Mouse (Mus musculus) heart, postnatal 0 days (tissue): ENCODE results near the gene Krtap28-13. TPM values are rescaled to one million over a fixed set of nuclear protein-coding genes. Genes with fewer than 3 reads are reported as not detected.

Source experiments
- ATAC-seq: fragments of 200-750 bp; cut with Nextera tagmentation; 2 replicates; pipeline ENCODE4 v1.8.0; 2017; ENCODE audit warnings: low read depth, moderate number of reproducible peaks, moderate library complexity; ENCODE audit not compliant: insufficient read depth
- DNase-seq: peaks from one replicate; pipeline ENCODE4 v3.0.0-alpha.2; 2016; ENCODE audit warnings: low spot score
- H3K27ac ChIP-seq: fragments of 300-500 bp; sonication (generic); 2 replicates; pipeline ENCODE4 v1.5.1; 2014; ENCODE audit warnings: low read depth, mild to moderate bottlenecking
- H3K27me3 ChIP-seq: fragments of 300-500 bp; sonication (generic); 2 replicates; pipeline ENCODE4 v1.6.1; 2014; ENCODE audit warnings: low read length, mixed read lengths; ENCODE audit not compliant: control insufficient read depth, insufficient read depth
- H3K36me3 ChIP-seq: fragments of 300-500 bp; sonication (generic); replicated peaks from 2 replicates; pipeline ENCODE4 v1.6.1; 2014; ENCODE audit warnings: low read length, mixed read lengths; ENCODE audit not compliant: control insufficient read depth, insufficient read depth
- H3K4me1 ChIP-seq: fragments of 300-500 bp; sonication (generic); 2 replicates; pipeline ENCODE4 v1.6.1; 2014; ENCODE audit warnings: antibody characterized with exemption; ENCODE audit not compliant: control insufficient read depth, insufficient read depth
- H3K4me2 ChIP-seq: fragments of 300-500 bp; sonication (generic); 2 replicates; pipeline ENCODE4 v1.6.1; 2014; ENCODE audit warnings: low read depth, mild to moderate bottlenecking, low read length, moderate library complexity
- H3K4me3 ChIP-seq: fragments of 300-500 bp; sonication (generic); 2 replicates; pipeline ENCODE4 v1.5.1; 2014; ENCODE audit warnings: low read depth, low read length
- H3K9ac ChIP-seq: fragments of 300-500 bp; sonication (generic); replicated peaks from 2 replicates; pipeline ENCODE4 v1.6.1; 2014; ENCODE audit warnings: low read depth, low read length, mixed read lengths
- H3K9me3 ChIP-seq: fragments of 300-500 bp; sonication (generic); replicated peaks from 2 replicates; pipeline ENCODE4 v1.6.1; 2016; ENCODE audit warnings: low read length; ENCODE audit not compliant: control insufficient read depth
- CTCF ChIP-seq: IDR thresholded peaks from 2 replicates; pipeline ENCODE4 v1.5.1; 2016; ENCODE audit warnings: antibody characterized with exemption, control low read depth, low read depth
- EP300 ChIP-seq: IDR thresholded peaks from 2 replicates; pipeline ENCODE4 v1.6.1; 2016; ENCODE audit warnings: antibody characterized with exemption, low read depth
- WGBS: fragments of 180-500 bp; shearing (Covaris S2); extraction: QIAGEN DNeasy Blood & Tissue Kit; methylation state at CpG from one replicate; pipeline ENCODE4 v1.1.7; 2014; 5-methylcytosine and 5-hydroxymethylcytosine counted together
- polyA plus RNA-seq: library from polyadenylated mRNA; unstranded; fragments of >200 nt; fragmentation: Nextera tagmentation; extraction: Ambion mirVana; gene quantifications from 2 replicates; pipeline ENCODE4 v1.2.1, GENCODE M21; 2015
- total RNA-seq: library from RNA; depleted of rRNA; stranded (reverse); fragments of >200 nt; gene quantifications from 2 replicates; pipeline ENCODE4 v1.2.3, GENCODE M21; 2014; ENCODE audit warnings: low replicate concordance

Krtap28-13 gene
- total and polyA plus RNA-seq, 2 experiments from 2014 or later, result not detected

DNA sequence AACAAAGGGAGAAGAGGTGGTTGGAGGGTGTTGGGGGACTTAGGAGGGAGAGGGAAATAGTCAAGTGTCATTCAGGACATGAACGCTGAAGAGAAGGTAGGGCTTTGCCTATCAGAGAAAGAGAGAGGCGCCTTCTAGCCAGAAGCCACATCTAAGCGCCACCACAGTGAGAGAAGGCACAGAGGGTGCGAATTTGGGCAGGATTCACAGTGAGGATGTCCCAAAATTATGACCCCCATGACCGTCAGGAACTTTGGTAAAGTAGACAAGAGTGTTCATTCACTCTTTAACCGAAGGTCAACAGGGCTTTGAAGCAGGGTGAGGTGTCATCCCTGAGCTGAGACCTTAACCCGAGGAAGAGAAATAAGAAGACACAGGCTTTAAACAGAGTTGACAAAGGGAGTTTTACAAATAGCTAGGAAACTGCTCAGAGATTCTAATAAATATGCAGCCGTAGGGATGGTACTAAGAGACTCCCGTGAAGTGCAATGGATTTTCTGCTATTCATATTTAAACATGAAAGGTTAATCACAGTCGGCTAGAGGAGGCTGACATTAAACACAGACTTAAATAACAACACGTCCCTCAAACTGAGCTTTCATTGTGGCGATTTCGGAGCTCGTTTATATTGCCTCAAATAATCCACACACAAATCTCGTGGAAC is 14.9 kb downstream of the Krtap28-13 start:
- Histone ChIP-seq H3K4me1 (no peaks in the 10 kb centered on the region), H3K4me3 (peak overlapping the region; percentile 34), H3K9ac (no peak overlapping the region), H3K9me3 (no peaks in the 10 kb centered on the region), H3K36me3 (no peaks in the 10 kb centered on the region), H3K4me2 (peak overlapping the region; percentile 55), H3K27ac (no peak overlapping the region), H3K27me3 (no peaks in the 10 kb centered on the region)
- no peak for ATAC-seq
- DNase-seq, result no peak
- TF ChIP-seq CTCF, result no peak
- no peak for TF ChIP-seq EP300
- WGBS, result 41% methylated on average over 15 of the region's 15 CpGs

DNA sequence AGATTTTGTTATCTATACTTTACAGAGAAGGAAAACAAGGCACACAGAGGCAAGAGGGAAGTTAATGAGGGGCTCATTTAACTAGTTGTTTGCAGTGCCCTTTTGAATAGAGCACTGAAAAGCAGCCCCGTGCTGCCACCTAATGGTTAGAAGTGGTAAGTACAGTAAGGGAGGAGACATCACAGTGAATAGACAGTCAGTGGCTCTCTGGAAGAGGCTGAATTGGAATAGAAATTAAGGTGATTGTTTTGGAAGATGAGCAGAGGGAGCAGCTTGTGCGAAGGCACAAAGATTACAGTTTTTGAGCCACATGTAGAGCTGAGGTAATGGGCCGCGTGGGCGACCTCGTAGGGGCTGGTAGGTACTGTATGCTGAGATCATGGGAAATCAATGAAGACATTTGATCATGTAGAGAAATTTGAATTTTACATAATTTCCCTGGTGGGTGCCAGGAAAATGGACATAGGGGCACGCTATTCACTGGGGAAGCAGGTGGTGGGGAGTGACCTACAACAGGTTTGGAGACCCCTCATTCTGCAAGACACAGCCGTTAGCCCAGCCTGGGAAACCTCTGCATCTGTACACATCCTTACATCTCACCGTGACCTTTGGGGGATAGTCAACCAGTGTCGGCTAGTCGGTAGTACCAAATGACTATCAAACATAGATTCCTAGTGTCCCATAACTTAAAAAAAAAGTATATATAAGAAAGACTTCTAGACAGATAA is 15.6 kb downstream of the Krtap28-13 start:
- peak; percentile 46 for DNase-seq
- H3K36me3 ChIP-seq, result no peaks in the 10 kb centered on the region
- TF ChIP-seq EP300 (no peak), CTCF (peak; percentile 83)
- no peaks in the 10 kb centered on the region for H3K4me1 ChIP-seq
- ATAC-seq, result no peak; the same call in 1 of the 2 replicates
- H3K9ac ChIP-seq, result no peak overlapping the region
- H3K4me3 ChIP-seq, result peak overlapping the region; percentile 34
- H3K27me3 ChIP-seq, result no peaks in the 10 kb centered on the region
- no peaks in the 10 kb centered on the region for H3K9me3 ChIP-seq
- no peak overlapping the region for H3K27ac ChIP-seq
- H3K4me2 ChIP-seq, result peak overlapping the region; percentile 55
- WGBS, result 40% methylated on average over 11 of the region's 11 CpGs

DNA sequence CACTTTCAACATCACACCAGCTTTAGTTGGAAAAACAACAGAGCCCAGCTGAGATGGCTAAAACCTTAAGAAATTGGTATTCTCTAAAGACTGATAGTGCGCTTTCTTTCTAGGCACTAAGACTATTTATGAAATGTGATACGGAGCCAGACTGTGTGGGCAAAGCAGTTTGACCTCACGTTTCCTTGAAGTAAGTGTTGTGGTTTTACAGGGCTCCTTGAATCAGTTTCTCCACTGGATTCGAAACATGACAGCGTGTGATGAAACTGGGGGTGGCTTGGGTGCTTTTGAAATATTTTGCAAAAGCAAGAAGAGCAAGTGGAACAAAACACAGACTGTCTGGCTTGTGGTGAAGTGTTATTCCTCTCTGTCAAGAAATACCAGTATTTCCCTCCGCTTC is 16.3 kb downstream of the Krtap28-13 start:
- Histone ChIP-seq H3K27ac (no peak overlapping the region), H3K9ac (no peak overlapping the region), H3K4me2 (no peak overlapping the region), H3K4me1 (no peaks in the 10 kb centered on the region), H3K4me3 (no peak overlapping the region), H3K36me3 (no peaks in the 10 kb centered on the region), H3K9me3 (no peaks in the 10 kb centered on the region), H3K27me3 (no peaks in the 10 kb centered on the region)
- ATAC-seq (no peak), DNase-seq (no peak)
- no peak for TF ChIP-seq CTCF
- no peak for TF ChIP-seq EP300
- WGBS, result 77% methylated on average over 6 of the region's 6 CpGs

DNA sequence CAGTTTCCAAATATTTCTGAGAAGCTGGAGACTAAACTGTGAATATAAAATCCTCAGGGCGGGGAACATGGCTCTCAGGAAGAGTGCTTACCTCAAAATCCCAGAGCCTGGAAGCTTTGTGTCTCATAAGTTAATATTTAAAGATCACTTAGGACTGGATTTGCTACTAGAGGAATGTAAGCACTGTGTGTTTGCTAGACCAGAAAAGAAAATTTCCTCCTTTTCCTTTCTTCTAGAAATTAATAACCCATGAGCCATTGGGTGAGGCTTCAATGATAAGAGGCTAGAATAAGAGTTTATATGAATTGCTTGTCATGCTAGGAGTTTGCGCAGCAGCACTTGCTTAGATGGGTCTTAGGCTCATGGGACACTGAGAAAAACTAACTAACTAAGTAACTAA is 24.1 kb downstream of the Krtap28-13 start:
- Histone ChIP-seq H3K9ac (no peak overlapping the region), H3K36me3 (no peaks in the 10 kb centered on the region), H3K27ac (no peak overlapping the region), H3K27me3 (no peaks in the 10 kb centered on the region), H3K4me1 (no peaks in the 10 kb centered on the region), H3K4me2 (no peak overlapping the region), H3K4me3 (no peak overlapping the region), H3K9me3 (no peaks in the 10 kb centered on the region)
- TF ChIP-seq EP300, result no peak
- TF ChIP-seq CTCF, result no peak
- 86% methylated on average over 2 of the region's 2 CpGs for WGBS
- DNase-seq, result no peak
- ATAC-seq, result no peak

DNA sequence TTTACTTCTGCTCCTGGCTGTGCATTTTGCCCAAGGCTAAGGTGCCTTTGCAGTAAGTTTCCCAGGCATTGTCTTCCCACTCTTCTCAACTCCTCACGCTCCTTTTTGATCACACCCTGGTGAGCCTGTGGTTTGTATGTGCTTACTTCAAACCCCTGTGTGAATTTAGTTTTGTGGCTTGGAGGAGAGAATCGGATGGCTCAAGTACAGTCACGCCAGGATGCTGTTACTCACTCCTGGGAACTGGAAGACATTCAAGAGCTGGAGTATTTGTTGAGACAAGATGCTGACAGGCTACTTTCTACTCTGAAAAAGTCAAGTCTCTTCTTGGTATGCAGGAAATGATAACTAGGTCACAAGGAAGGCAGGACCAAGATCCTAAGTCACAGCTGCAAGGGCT is 30.5 kb downstream of the Krtap28-13 start:
- WGBS, result 52% methylated on average over 3 of the region's 3 CpGs
- no peak for ATAC-seq
- TF ChIP-seq EP300, result no peak
- TF ChIP-seq CTCF, result no peak
- no peaks in the 10 kb centered on the region for H3K9me3 ChIP-seq
- no peaks in the 10 kb centered on the region for H3K27me3 ChIP-seq
- H3K9ac ChIP-seq, result no peak overlapping the region
- no peaks in the 10 kb centered on the region for H3K36me3 ChIP-seq
- H3K4me2 ChIP-seq, result no peak overlapping the region
- H3K4me1 ChIP-seq, result no peaks in the 10 kb centered on the region
- no peak for DNase-seq
- H3K4me3 ChIP-seq, result no peak overlapping the region
- no peak overlapping the region for H3K27ac ChIP-seq

DNA sequence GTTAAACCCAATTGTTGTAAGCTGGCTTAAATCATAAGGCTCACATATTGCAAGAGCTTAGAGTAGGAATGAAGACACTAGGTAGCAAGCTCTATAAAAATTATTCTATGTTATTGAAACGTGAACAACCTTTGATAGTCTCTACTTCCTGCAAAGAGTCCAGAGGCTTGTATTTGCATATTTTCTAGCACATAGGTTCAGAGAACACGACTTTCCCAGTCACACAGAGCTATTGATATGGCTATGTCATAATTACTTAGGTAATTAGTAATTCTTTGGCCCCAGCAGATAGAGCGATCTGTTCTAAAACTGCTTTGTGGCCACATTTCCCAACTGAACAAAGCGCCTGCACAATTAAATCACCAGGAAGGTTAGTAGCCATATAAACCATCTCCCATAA is 36.2 kb downstream of the Krtap28-13 start:
- Histone ChIP-seq H3K9me3 (no peaks in the 10 kb centered on the region), H3K4me3 (no peak overlapping the region), H3K27ac (no peak overlapping the region), H3K4me2 (no peak overlapping the region), H3K36me3 (no peaks in the 10 kb centered on the region), H3K9ac (no peak overlapping the region), H3K4me1 (peaks cover 5% of the 10 kb centered on the region), H3K27me3 (no peaks in the 10 kb centered on the region)
- DNase-seq (no peak), ATAC-seq (no peak)
- TF ChIP-seq EP300, result no peak
- TF ChIP-seq CTCF, result no peak
- 88% methylated on average over 4 of the region's 4 CpGs for WGBS
